10 mouse cellular contexts compared by ENCODE assay signal in the genomic region with DNA sequence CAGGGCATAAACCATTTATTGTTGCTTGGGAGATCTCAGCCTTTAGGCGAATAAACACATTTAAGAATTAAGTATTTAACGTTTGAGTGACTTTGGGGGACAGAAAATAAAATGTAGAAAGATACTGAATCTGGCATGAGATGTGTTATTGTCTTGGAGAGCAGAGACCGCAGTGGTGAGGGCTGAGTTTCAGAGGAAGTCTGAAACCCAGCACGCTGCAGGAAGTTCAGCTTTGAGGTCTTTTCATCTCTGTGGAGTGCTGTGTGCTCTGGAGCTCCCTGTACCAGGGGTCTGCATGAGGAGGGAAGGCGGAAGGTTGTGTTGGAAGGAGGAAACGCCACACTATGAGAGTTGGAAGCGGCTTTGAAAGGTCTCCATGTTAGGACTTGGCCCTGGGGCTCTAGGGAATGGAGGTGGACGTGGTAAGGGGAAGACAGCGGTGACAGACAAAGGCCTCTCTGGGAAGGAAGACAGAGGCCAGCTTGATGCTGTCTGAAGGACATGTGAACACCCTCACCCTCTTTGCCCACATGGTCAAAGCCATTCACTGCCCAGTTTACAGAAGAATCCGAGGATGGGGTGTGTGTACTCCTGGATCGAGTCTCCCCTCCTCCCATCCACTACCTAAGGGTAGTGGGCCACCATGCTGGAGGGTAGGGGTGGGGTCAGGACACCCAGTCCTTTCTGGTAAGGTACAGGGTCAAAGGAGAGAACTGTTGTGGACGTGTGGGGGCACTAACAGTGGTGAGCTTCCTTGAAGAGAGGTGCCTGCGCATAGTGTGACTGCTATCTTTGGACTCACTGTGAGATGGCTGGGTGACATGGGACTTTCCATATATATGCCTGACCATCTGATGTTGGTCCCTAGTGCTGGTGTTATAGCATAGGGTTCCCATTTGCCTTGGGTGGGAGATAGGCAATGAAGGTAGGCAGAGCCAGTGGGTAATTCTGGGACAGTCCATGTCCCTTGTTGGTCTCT. TPM values are rescaled to one million over a fixed set of nuclear protein-coding genes. Genes with fewer than 3 reads are reported as not detected.
DNase-seq lines count a peak whose midpoint lies in the region; ATAC-seq lines count a peak whose summit lies in the region.
"Had no signal": no experiment of that assay in that cellular context is flagged by ENCODE, and none has a peak within 500 bp of the region (broad histone marks: within the 10 kb centered on the region; RNA-seq: fewer than 3 reads in every experiment).

No protein-coding gene starts in this region.

- peak; percentile 62 to 67 for DNase-seq in spleen, postnatal 36 days (ENCODE audit: low spot score in 2 of 2)
- DNase-seq in spleen, adult 18-20 months: no peak
- peak; percentile 40 to 45 for DNase-seq in natural killer cell, adult 2 months (ENCODE audit: low spot score in 2 of 2)
- no peak for DNase-seq in kidney, postnatal 25 days
- DNase-seq in adrenal gland, adult 8-10 months: no peak
- no peak for DNase-seq in urinary bladder, postnatal 36 days (ENCODE audit: low spot score in 2 of 2)
- DNase-seq: cerebellum, adult 11-12 months; gastrocnemius, postnatal 14 days; right cerebral cortex, adult 18-20 months had no signal

- ATAC-seq in hematopoietic stem cell, adult 5-6 weeks (replicated peaks in 1 of 2; ENCODE audit: insufficient read depth in 1 of 2, low FRiP score in 2 of 2, low TSS enrichment in 1 of 2, low read depth in 1 of 2, poor library complexity in 2 of 2, severe bottlenecking in 2 of 2): peak; percentile 18 to 41; a peak in 2 of 4 replicates

RNA-seq across cellular contexts. Expression of a gene that starts 18.4 kb away (rescaled TPM):
- 51.4 and 64.2 TPM in 2 replicates for total RNA-seq in hematopoietic stem cell, adult 5-6 weeks (2017)
- total RNA-seq in adrenal gland, adult 8-10 months (2022): 10 to 100 TPM in 2 of 4 experiments, 1 to 10 TPM in 2; 6.4 to 28.7 (median 14.2) TPM

Comparison
In these comparisons a context has a peak if more than half of its experiments do, and no peak if none do; other contexts are left out.
1. DNase-seq: peak in spleen, postnatal 36 days (2 of 2) and natural killer cell, adult 2 months (2 of 2); none in spleen, adult 18-20 months (0 of 2), kidney, postnatal 25 days (0 of 2), adrenal gland, adult 8-10 months (single experiment) and urinary bladder, postnatal 36 days (0 of 2).